Mouse (Mus musculus): Measurements from ENCODE around the gene Creb3l4. TPM values are rescaled to one million over a fixed set of nuclear protein-coding genes. Genes with fewer than 3 reads are reported as not detected.

Gene Creb3l4
- polyA plus RNA-seq, 1 experiment, result 1.3 TPM

- TF ChIP-seq POLR2A (IDR thresholded peaks at IDR 0.05; ENCODE audit: borderline replicate concordance, low read depth, low read length), result no peak
- TF ChIP-seq CTCF (IDR thresholded peaks at IDR 0.05; ENCODE audit: low read depth, low read length), result no peak
- Histone ChIP-seq H3K4me1 (ENCODE audit: control insufficient read depth, insufficient read depth, low read length) (peaks cover 14% of the 10 kb centered on the region), H3K4me3 (ENCODE audit: insufficient read depth, low read length) (peak overlapping the region; percentile 68), H3K27ac (ENCODE audit: insufficient read depth, low read depth, low read length) (no peak overlapping the region)
These were observed 29.2 kb downstream of the Creb3l4 start for GRCm38 (mm10) chr3:90213956-90214684.

- Histone ChIP-seq H3K4me1 (ENCODE audit: control insufficient read depth, insufficient read depth, low read length) (peaks cover 14% of the 10 kb centered on the region), H3K27ac (ENCODE audit: insufficient read depth, low read depth, low read length) (peak within 1 kb of the TSS; percentile 67)
These were observed 29.9 kb downstream of the Creb3l4 start, which contains the start of the genes Rps27 and Rab13 for GRCm38 (mm10) chr3:90213377-90213866. TSS of gene Rps27 (minus strand) at chr3:90213651. TSS of gene Rab13 (plus strand) at chr3:90213695.

GRCm38 (mm10) chr3:90212723-90213122 is 30.6 kb downstream of the Creb3l4 start:
- Histone ChIP-seq H3K27ac (ENCODE audit: insufficient read depth, low read depth, low read length) (no peak overlapping the region), H3K4me1 (ENCODE audit: control insufficient read depth, insufficient read depth, low read length) (peaks cover 14% of the 10 kb centered on the region)
- no peak for TF ChIP-seq CTCF (IDR thresholded peaks at IDR 0.05; ENCODE audit: low read depth, low read length)
- TF ChIP-seq POLR2A (IDR thresholded peaks at IDR 0.05; ENCODE audit: borderline replicate concordance, low read depth, low read length), result no peak

More at GRCm38 (mm10) chr3:90213377-90213866, 29.9 kb downstream of the Creb3l4 start, which contains the start of the genes Rps27 and Rab13:
- H3K4me3 ChIP-seq (ENCODE audit: insufficient read depth, low read length), result peak within 1 kb of the TSS; percentile 68
- TF ChIP-seq CTCF (IDR thresholded peaks at IDR 0.05; ENCODE audit: low read depth, low read length) (no peak), POLR2A (IDR thresholded peaks at IDR 0.05; ENCODE audit: borderline replicate concordance, low read depth, low read length) (no peak; the same call in 1 of the 2 replicates)

GRCm38 (mm10) chr3:90211475-90212398 is 31.6 kb downstream of the Creb3l4 start:
- TF ChIP-seq CTCF (IDR thresholded peaks at IDR 0.05; ENCODE audit: low read depth, low read length), result no peak
- no peak for TF ChIP-seq POLR2A (IDR thresholded peaks at IDR 0.05; ENCODE audit: borderline replicate concordance, low read depth, low read length)
- peak overlapping the region; percentile 68 for H3K4me3 ChIP-seq (ENCODE audit: insufficient read depth, low read length)
- H3K27ac ChIP-seq (ENCODE audit: insufficient read depth, low read depth, low read length), result no peak overlapping the region
- peaks cover 14% of the 10 kb centered on the region for H3K4me1 ChIP-seq (ENCODE audit: control insufficient read depth, insufficient read depth, low read length)

More at GRCm38 (mm10) chr3:90212723-90213122, 30.6 kb downstream of the Creb3l4 start:
- H3K4me3 ChIP-seq (ENCODE audit: insufficient read depth, low read length), result peak overlapping the region; percentile 68

GRCm38 (mm10) chr3:90209908-90210566 is 33.3 kb downstream of the Creb3l4 start:
- Histone ChIP-seq H3K4me1 (ENCODE audit: control insufficient read depth, insufficient read depth, low read length) (peaks cover 14% of the 10 kb centered on the region), H3K27ac (ENCODE audit: insufficient read depth, low read depth, low read length) (no peak overlapping the region), H3K4me3 (ENCODE audit: insufficient read depth, low read length) (no peak overlapping the region)
- TF ChIP-seq POLR2A (IDR thresholded peaks at IDR 0.05; ENCODE audit: borderline replicate concordance, low read depth, low read length) (no peak), CTCF (IDR thresholded peaks at IDR 0.05; ENCODE audit: low read depth, low read length) (no peak)

GRCm38 (mm10) chr3:90208662-90209061 is 34.6 kb downstream of the Creb3l4 start:
- TF ChIP-seq POLR2A (IDR thresholded peaks at IDR 0.05; ENCODE audit: borderline replicate concordance, low read depth, low read length), result no peak
- no peak for TF ChIP-seq CTCF (IDR thresholded peaks at IDR 0.05; ENCODE audit: low read depth, low read length)
- no peak overlapping the region for H3K27ac ChIP-seq (ENCODE audit: insufficient read depth, low read depth, low read length)
- H3K4me3 ChIP-seq (ENCODE audit: insufficient read depth, low read length), result no peak overlapping the region
- peaks cover 9% of the 10 kb centered on the region for H3K4me1 ChIP-seq (ENCODE audit: control insufficient read depth, insufficient read depth, low read length)

- no peaks in the 10 kb centered on the region for H3K4me1 ChIP-seq (ENCODE audit: control insufficient read depth, insufficient read depth, low read length)
- no peak overlapping the region for H3K4me3 ChIP-seq (ENCODE audit: insufficient read depth, low read length)
- TF ChIP-seq CTCF (IDR thresholded peaks at IDR 0.05; ENCODE audit: low read depth, low read length) (no peak), POLR2A (IDR thresholded peaks at IDR 0.05; ENCODE audit: borderline replicate concordance, low read depth, low read length) (no peak)
- no peak overlapping the region for H3K27ac ChIP-seq (ENCODE audit: insufficient read depth, low read depth, low read length)
These were observed 38.7 kb downstream of the Creb3l4 start for GRCm38 (mm10) chr3:90204582-90204981.

- no peak overlapping the region for H3K27ac ChIP-seq (ENCODE audit: insufficient read depth, low read depth, low read length)
- no peaks in the 10 kb centered on the region for H3K4me1 ChIP-seq (ENCODE audit: control insufficient read depth, insufficient read depth, low read length)
- H3K4me3 ChIP-seq (ENCODE audit: insufficient read depth, low read length), result no peak overlapping the region
- TF ChIP-seq CTCF (IDR thresholded peaks at IDR 0.05; ENCODE audit: low read depth, low read length) (no peak), POLR2A (IDR thresholded peaks at IDR 0.05; ENCODE audit: borderline replicate concordance, low read depth, low read length) (no peak)
These were observed 39.7 kb downstream of the Creb3l4 start for GRCm38 (mm10) chr3:90203619-90204018.

GRCm38 (mm10) chr3:90202884-90203283 is 40.4 kb downstream of the Creb3l4 start:
- no peak overlapping the region for H3K27ac ChIP-seq (ENCODE audit: insufficient read depth, low read depth, low read length)
- H3K4me1 ChIP-seq (ENCODE audit: control insufficient read depth, insufficient read depth, low read length), result no peaks in the 10 kb centered on the region
- TF ChIP-seq CTCF (IDR thresholded peaks at IDR 0.05; ENCODE audit: low read depth, low read length), result no peak
- TF ChIP-seq POLR2A (IDR thresholded peaks at IDR 0.05; ENCODE audit: borderline replicate concordance, low read depth, low read length), result no peak
- H3K4me3 ChIP-seq (ENCODE audit: insufficient read depth, low read length), result no peak overlapping the region
